Mouse (Mus musculus) stomach, postnatal 0 days (tissue): ENCODE data around the gene Anapc4.

ENCODE experiments used
- CTCF ChIP-seq: IDR thresholded peaks from 2 replicates; pipeline ENCODE4 v1.5.1; 2016; ENCODE audit warnings: antibody characterized with exemption, low read depth, mild to moderate bottlenecking, moderate library complexity
- EP300 ChIP-seq: optimal IDR thresholded peaks from 2 replicates; pipeline ENCODE3; 2016; ENCODE audit warnings: antibody characterized with exemption

DNA sequence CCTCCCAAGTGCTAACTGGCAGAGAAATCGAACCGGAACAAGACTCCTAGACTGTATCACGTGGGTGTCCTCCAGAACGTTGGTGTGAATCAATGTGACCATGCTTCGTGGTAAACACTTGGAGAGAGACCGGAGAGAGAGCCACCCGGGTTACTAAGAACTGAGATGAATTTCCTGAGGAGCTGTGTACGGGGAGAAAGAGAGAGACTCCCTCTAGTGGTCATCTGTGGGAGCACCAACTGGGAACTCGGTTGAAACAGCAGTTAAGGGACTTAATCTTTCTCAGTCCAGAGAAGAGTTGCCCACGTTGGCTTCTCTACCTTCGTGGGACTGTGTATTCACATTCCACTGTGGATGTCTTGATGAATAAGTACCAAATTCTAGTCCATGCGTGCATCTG lies 53.3 kb downstream of the Anapc4 start:
- TF ChIP-seq CTCF (peak; percentile 79), EP300 (no peak)
